Mouse (Mus musculus) megakaryocyte progenitor cell, adult 5-6 weeks (primary cell): ENCODE data around the gene Wdhd1. TPM values are rescaled to one million over a fixed set of nuclear protein-coding genes. Genes with fewer than 3 reads are reported as not detected.

ENCODE experiments used
- ATAC-seq: replicated peaks from 2 replicates; pipeline ENCODE4 v1.8.0; 2016; ENCODE audit warnings: mild to moderate bottlenecking, moderate TSS enrichment, inconsistent platforms; ENCODE audit not compliant: poor library complexity
- total RNA-seq, 2 experiments: library from RNA; stranded (forward) in 1 of 2; stranded (reverse) in 1 of 2; fragments of 157-497, 149-512 nt in 1 of 2; fragments of 200-1000 nt in 1 of 2; gene quantifications; 2 replicates each; pipeline versions ENCODE4 v1.2.3 to v1.2.4; 2015 to 2017

Gene Wdhd1
- 48.8 and 58.1 TPM in 2 replicates for total RNA-seq (2015)
- total RNA-seq (2017): 105 and 152 TPM in 2 replicates

DNA sequence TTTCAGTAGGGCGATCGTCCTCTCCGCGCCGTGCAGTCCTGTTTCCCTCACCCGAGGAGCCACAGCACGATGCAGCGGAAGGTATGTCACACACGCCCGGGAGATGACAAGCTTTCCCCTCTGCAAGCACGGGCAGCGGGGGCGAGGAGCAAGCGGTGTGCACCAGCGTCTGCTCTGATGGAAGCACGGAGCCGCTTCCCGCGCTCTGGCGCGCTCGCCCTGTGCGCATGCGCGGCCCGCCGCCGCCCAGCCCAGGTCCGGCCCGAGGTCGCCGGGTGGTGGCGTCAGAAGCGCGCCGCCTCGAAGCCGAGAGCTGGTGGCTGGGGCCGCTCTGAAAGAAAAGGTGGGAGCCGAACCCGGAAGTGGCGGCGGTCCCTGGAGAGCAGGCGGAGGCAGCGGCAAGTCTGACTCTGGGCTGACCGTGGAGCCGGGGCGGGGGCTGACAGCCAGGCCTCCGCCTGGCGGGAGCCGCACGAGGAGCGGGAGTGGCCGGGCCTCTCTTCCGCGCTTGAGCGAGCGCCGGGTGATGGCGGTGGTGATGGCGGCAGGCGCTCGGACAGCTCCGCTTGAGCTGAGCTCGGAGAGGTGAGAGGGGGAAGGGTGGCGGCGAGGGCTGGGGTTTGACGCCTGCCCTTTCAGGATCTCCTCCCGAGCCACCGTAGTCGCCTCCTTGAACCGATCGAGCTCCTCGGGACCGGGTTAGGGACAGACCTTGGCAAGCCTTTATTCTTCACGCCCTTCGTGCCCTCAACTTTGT, at the start of gene Wdhd1, which contains the start of gene Socs4:
Gene Wdhd1 (minus strand): TSS at position 221 of the 757 bp plus-strand sequence.
Gene Socs4 (plus strand): TSS at position 295 of the 757 bp plus-strand sequence.
- ATAC-seq: peak; percentile 84

DNA sequence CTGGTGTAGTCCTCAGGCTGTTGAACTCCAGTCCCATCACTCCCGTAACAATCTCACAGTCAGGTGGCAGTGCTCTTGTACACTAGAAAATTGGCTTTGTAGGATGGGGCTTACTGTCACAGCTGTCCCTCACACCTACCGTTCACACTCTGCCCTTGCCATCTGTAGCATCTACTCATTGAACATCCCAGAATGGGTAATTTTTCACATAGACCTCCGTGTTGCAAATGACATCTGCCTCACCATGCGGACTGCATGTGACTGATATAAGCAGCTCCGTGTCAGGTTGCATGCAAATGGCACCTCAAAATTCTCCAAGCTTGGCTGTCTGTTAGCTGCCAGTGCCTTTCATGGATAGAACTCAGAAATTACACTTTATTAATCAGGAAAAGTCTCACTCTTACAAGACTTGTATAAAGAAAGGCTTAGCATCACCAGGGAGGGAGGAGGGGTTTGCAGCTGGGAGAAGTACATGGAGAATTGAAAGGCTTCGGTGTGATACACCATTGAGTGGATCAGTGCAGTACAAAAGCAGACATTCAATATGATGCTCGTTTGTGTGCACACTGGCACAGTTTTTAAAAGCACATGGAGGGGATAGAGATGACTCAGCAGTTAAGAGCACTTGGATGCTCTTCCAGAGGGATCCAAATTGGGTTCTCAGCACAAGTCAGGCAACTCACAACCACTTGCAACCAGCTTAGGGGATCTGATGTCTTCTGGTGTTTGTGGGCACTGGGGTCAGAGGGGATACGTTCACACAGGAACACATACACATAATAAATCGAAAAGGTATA, 49.5 kb upstream of the Wdhd1 start:
- no peak for ATAC-seq

DNA sequence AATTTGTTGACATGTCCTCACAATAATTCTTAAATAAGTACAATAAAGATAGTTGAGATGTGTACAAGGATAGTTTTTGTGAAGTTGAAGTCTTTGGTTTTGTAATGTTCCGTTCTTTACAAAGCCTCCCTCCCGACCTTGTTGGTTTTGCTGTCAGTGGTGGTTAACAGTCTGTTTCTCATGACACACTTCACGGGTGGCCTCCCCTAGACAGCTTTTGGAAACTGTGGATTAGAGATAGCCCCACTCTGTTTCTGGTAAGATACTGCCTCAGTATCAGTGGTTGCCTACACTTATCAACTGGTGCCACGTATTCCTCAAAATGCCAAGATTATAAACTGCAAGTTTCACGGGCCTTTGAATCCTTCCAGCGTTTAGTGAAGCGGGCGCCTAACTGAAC, 44.9 kb upstream of the Wdhd1 start:
- ATAC-seq: peak; percentile 92

GRCm38 (mm10) chr14:47319362-47319761, 42.7 kb upstream of the Wdhd1 start:
- ATAC-seq: no peak

GRCm38 (mm10) chr14:47310342-47311181, 33.9 kb upstream of the Wdhd1 start:
- no peak for ATAC-seq

GRCm38 (mm10) chr14:47309061-47309460, 32.4 kb upstream of the Wdhd1 start:
- no peak for ATAC-seq

DNA sequence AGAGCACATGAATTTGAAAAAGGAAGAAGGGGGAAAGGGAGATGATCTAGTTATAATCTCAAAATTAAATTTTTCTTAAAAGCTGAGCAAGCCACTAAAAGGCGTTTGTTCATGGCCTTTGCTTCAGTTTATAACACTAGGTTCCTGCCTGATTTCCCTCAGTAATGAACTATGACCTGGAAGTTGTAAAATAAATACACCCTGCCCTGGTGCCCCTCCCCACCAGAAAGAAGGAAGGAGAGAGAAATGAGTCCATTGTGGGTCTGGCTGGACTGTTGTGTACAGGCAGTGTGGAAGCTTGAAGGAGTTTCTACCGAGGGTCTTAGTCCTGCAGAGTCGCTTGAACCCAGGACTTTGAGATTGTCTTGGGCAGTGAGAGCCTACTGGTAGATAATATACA, 31.0 kb upstream of the Wdhd1 start:
- no peak for ATAC-seq

GRCm38 (mm10) chr14:47305933-47306332, 29.3 kb upstream of the Wdhd1 start:
- no peak for ATAC-seq

DNA sequence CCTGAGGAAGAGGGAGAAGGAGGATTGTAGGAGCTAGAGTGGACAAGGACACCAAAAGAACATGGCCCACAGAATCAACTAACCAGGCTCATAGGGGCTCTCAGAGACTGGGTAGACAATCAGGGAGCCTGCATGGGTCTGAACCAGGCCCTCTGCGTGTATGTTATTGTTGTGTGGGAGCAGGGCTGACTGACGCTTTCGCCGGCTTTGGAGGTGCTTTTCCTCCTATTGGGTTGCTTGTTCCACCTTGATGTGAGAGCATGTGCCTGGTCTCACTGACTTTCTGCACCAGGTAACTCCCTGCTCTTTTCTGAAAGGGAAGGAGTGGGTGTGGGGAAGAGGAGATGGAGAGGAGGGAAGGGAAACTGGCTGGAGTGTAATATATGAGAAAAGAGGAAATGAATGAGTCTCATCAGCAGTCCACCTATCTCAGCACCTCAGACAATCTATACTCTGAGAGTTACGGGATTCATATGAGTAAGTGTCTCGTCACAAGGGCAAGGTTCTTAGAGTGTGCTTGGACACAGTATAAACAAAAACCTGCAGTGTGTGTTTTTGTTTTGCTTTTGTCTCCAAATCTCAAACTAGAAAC, 28.3 kb upstream of the Wdhd1 start:
- no peak; the same call in 1 of the 2 replicates for ATAC-seq

GRCm38 (mm10) chr14:47302885-47303680, 26.4 kb upstream of the Wdhd1 start:
- ATAC-seq: no peak

- ATAC-seq: peak; percentile 24
These were observed 22.2 kb upstream of the Wdhd1 start for GRCm38 (mm10) chr14:47298819-47299261.

GRCm38 (mm10) chr14:47298408-47298792, 21.7 kb upstream of the Wdhd1 start:
- ATAC-seq: peak; percentile 12

DNA sequence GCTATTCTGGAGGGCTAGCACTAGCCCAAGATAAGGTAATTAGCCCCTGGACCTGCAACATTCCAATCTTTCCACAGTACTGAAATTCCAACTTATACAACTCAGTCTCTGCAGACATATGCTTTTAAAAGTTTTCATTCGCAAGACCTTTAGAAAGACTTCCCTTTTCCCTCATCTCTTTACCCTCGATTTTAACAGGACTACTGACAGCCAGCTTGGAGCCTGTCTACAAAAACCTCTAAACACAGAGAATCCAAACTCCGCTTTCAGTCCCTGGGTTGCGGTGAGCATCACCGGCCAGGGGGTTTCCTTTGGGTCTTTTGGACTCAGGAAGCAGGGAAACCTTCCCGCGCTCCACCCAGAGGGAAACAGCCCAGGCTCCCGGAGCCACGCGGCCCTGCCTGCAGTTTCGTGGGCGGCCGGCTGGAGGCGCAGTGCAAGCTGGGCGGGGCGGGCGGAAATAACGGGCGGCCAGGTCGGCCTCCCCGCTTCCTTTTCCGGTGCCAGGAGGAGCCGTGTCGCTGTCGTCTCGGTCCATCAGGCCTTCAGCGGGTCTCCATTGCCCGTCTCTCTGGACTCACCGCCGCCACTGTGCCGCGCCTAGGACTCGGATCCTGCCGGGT, 21.2 kb upstream of the Wdhd1 start, which contains the start of gene Mapk1ip1l:
Gene Mapk1ip1l (plus strand): TSS at position 482 of the 623 bp plus-strand sequence.
- peak; percentile 98 for ATAC-seq

GRCm38 (mm10) chr14:47296232-47296631, 19.6 kb upstream of the Wdhd1 start:
- no peak for ATAC-seq

GRCm38 (mm10) chr14:47294136-47294535, 17.5 kb upstream of the Wdhd1 start:
- ATAC-seq: no peak

GRCm38 (mm10) chr14:47291772-47292171, 15.1 kb upstream of the Wdhd1 start:
- ATAC-seq: no peak

DNA sequence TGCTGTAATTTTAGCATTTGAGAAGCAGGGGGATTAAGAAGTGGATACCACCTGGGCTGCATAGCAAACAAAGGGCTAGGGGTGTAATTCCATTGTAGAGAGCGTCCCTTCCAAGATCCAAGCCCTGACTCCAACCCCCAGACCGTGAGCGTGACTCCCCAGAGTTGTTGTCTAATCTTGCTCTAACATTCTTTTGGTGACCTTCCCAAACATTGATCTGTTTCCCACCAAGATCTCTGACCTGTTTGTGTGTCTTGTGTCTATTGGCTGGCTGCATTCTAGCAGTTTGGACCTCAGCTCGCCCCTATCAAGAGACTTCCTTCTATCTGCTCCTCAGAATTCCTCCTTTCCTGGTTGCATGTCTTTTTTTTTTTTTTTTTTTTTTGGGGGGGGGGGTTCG, 10.4 kb upstream of the Wdhd1 start:
- no peak for ATAC-seq

- ATAC-seq: peak; percentile 68; the same call in 1 of the 2 replicates
These were observed 9.6 kb upstream of the Wdhd1 start for GRCm38 (mm10) chr14:47286215-47286614.

DNA sequence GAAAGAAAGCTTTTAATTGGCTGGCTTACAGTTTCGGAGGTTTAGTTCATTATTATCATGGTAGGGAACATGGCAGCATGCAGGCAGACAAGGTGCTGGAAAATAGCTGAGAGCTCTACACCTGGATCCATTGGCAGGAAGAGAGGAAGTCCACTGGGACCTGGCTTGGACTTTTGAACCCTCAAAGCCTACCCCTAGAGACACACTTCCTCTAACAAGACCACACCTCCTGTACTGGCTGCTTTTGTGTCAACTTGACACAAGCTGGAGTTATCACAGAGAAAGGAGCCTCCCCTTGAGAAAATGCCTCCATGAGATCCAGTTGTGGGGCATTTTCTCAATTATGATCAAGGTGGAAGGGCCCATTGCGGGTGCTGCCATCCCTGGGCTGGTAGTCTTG, 8.6 kb upstream of the Wdhd1 start:
- ATAC-seq: peak; percentile 42; the same call in 1 of the 2 replicates
